Mouse (Mus musculus) testis, adult 2 months (tissue): ENCODE data around the gene Cyp2c70.
"Not testable (repeated sequence)": the region's sequence is repeated elsewhere in the genome, so short reads cannot be mapped to it uniquely, and the experiment has no call there.

Source experiments
- CTCF ChIP-seq: fragments of 200-500 bp; IDR thresholded peaks from 2 replicates; pipeline ENCODE4 v1.5.1; 2012; ENCODE audit warnings: low read depth, mild to moderate bottlenecking, inconsistent platforms, low read length, moderate library complexity; ENCODE audit not compliant: control insufficient read depth, insufficient read depth, insufficient replicate concordance
- POLR2A ChIP-seq: fragments of 200-500 bp; IDR thresholded peaks from 2 replicates; pipeline ENCODE4 v1.6.1; 2012; ENCODE audit warnings: low read depth, mild to moderate bottlenecking, inconsistent platforms, low read length, moderate library complexity; ENCODE audit not compliant: control insufficient read depth

DNA sequence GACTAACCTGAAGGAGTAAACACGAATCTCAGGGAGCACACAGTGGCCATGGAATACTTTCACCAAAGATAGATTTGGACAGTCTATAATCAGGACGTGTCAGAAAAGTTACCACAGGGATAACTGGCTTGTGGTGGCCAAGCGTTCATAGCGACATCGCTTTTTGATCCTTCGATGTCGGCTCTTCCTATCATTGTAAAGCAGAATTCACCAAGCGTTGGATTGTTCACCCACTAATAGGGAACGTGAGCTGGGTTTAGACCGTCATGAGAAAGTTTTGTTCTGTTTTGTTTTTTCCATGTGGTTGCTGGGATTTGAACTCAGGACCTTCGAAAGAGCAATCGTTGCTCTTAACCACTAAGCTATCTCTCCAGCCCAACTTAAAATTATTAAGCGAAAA, 67.5 kb downstream of the Cyp2c70 start:
- not testable (repeated sequence) for TF ChIP-seq CTCF, POLR2A
